Mouse (Mus musculus): Measurements from ENCODE around the gene Prtg. TPM values are rescaled to one million over a fixed set of nuclear protein-coding genes. Genes with fewer than 3 reads are reported as not detected.

Prtg gene
- polyA plus RNA-seq, 1 experiment from 2014 or later, result 0.52 TPM

DNA sequence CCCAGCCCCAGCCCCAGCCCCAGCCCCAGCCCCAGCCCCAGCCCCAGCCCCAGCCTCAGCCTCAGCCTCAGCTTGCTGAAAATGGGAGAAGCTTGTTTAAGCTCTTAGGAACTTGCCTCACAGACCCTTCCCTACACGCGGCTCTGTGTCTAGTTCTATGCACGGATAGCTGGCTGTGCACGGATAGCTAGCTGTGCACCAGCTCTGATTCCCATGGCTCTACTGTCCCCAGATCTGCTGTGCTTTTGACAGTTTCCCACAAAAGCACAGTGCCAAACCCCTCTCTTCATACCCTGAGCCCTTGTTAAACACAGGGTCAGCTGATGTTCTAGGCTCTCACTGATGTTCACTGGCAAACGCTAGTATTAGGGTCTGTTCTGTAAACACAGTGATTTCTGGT, 86.1 kb downstream of the Prtg start:
- 91% methylated on average over 5 of the region's 5 CpGs for WGBS
- no peaks in the 10 kb centered on the region for H3K9me3 ChIP-seq
- no peak overlapping the region for H3K4me2 ChIP-seq (replicated peaks)
- H3K36me3 ChIP-seq, result no peaks in the 10 kb centered on the region
- no peak overlapping the region for H3K9ac ChIP-seq
- no peaks in the 10 kb centered on the region for H3K27me3 ChIP-seq (replicated peaks)
- ATAC-seq, result no peak
- H3K4me3 ChIP-seq (replicated peaks), result no peak overlapping the region
- no peaks in the 10 kb centered on the region for H3K4me1 ChIP-seq (replicated peaks)
- no peak overlapping the region for H3K27ac ChIP-seq

DNA sequence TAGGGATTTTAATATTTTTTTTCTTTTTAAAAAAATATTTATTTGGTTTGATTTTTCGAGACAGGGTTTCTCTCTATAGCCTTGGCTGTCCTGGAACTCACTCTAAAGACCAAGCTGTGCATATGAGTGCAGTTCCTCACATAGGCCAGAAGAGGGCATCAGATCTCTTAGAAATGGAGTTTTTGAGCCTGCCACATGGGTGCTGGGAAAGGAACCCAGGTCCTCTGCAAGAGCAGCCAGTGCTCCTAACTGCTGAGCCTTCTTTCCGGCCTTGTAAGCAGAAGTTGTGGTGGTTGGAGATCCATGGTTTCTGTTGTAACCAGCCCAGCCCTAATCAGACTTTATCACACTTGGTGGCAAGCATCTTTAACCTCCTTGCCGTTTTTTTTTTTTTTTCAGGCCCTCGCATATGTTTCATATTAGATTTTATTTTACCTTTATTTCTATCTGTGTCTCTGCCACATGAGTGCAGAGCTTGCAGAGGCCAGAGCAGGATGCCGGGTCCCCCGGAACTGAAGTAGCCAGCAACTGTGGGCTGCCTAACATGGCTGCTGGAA, 88.2 kb downstream of the Prtg start:
- Histone ChIP-seq H3K36me3 (no peaks in the 10 kb centered on the region), H3K4me1 (replicated peaks) (no peaks in the 10 kb centered on the region), H3K27me3 (replicated peaks) (no peaks in the 10 kb centered on the region), H3K9me3 (no peaks in the 10 kb centered on the region), H3K27ac (no peak overlapping the region), H3K9ac (no peak overlapping the region), H3K4me2 (replicated peaks) (no peak overlapping the region), H3K4me3 (replicated peaks) (no peak overlapping the region)
- WGBS, result 94% methylated on average over 6 of the region's 6 CpGs
- no peak for ATAC-seq

DNA sequence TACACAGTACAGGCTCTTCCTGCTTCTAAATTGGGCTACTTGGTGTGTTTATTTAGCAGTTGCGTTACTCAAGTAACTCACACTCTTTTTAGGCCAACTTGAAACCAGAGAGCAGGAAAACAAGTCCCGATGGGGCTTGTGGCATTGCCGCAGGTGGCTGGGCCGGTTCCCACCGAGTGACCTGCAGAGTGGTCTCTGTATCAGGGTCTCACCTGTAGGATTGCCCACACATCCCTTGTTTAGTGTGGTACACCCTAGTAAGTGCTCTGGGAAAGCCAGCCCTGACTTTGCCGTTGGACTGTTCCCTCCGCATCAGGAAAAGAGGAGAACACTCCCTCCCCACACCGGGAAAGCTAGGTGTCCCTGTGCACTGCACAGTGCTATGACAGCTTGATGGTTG, 95.4 kb downstream of the Prtg start:
- Histone ChIP-seq H3K36me3 (no peaks in the 10 kb centered on the region), H3K9ac (no peak overlapping the region), H3K27me3 (replicated peaks) (no peaks in the 10 kb centered on the region), H3K4me3 (replicated peaks) (no peak overlapping the region), H3K27ac (no peak overlapping the region), H3K9me3 (no peaks in the 10 kb centered on the region), H3K4me2 (replicated peaks) (no peak overlapping the region), H3K4me1 (replicated peaks) (no peaks in the 10 kb centered on the region)
- 84% methylated on average over 8 of the region's 8 CpGs for WGBS
- ATAC-seq, result no peak

DNA sequence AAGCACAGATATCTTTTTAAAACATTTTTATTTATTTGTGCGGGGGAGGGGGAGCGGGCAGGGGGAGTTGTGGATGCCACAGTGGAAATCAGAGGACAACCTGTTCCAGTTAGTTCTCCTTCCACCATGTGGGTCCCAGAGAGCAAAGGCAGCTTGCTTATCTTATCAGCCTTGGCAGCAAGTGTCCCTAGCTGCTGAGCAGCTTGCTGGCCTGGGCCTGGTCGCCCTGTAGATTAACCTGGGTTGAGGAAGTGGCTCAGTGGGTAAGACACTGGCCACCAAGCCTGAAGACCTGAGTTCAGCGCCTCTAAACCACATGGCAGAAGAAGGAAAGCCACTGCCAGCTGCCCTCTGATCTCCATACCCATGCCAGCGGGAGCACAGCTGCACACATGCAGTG, 95.9 kb downstream of the Prtg start:
- H3K4me3 ChIP-seq (replicated peaks), result no peak overlapping the region
- WGBS, result 87% methylated on average over 5 of the region's 5 CpGs
- no peaks in the 10 kb centered on the region for H3K4me1 ChIP-seq (replicated peaks)
- ATAC-seq, result no peak
- no peak overlapping the region for H3K27ac ChIP-seq
- H3K9me3 ChIP-seq, result no peaks in the 10 kb centered on the region
- no peaks in the 10 kb centered on the region for H3K27me3 ChIP-seq (replicated peaks)
- no peak overlapping the region for H3K4me2 ChIP-seq (replicated peaks)
- H3K9ac ChIP-seq, result no peak overlapping the region
- H3K36me3 ChIP-seq, result no peaks in the 10 kb centered on the region

DNA sequence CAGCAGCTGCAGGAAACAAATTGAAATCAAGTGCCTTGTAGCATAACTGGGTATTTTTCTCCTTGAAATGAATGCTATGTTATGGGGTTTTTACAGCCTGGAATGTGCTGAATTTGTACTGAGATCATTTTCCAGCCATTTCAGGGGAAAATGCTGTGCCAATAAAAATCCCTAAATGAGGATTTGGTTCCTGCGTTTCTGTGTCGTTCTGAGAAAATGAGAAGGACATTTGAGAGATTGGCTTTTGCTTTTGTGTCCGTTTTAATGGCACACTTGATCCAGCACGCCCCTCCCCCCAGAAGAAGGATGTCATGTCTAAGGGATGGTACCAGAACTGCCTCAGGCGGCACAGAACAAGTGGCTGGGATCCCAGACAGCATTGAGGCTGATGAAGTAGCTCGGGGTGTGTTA, 100.0 kb downstream of the Prtg start:
- Histone ChIP-seq H3K4me3 (replicated peaks) (no peak overlapping the region), H3K4me2 (replicated peaks) (no peak overlapping the region), H3K4me1 (replicated peaks) (no peaks in the 10 kb centered on the region), H3K27ac (no peak overlapping the region), H3K9me3 (no peaks in the 10 kb centered on the region), H3K9ac (no peak overlapping the region), H3K36me3 (no peaks in the 10 kb centered on the region), H3K27me3 (replicated peaks) (no peaks in the 10 kb centered on the region)
- no peak for ATAC-seq
- WGBS, result 83% methylated on average over 6 of the region's 6 CpGs

DNA sequence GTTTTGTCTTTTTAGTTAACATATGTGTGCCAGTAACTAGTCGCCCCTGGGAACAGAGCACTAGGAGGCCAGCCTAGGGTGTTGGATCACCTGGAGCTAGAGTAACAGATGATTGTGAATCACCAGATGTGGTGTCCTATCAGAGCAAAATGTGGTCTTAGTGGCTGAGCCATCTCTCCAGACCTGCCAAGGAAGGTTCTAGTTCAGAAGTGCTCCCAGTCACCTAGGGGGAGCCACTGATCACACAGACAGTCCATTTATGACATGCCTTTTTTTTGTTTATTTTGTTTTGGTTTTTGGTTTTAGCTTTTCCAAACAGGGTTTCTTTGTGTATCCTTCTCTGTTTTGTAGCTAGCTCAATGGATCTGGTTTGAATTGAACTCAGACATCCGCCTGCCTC, 104.7 kb downstream of the Prtg start:
- Histone ChIP-seq H3K36me3 (no peaks in the 10 kb centered on the region), H3K4me3 (replicated peaks) (no peak overlapping the region), H3K9me3 (no peaks in the 10 kb centered on the region), H3K27me3 (replicated peaks) (no peaks in the 10 kb centered on the region), H3K27ac (no peak overlapping the region), H3K9ac (no peak overlapping the region), H3K4me1 (replicated peaks) (no peaks in the 10 kb centered on the region), H3K4me2 (replicated peaks) (no peak overlapping the region)
- ATAC-seq, result no peak
- 88% methylated on average over 2 of the region's 2 CpGs for WGBS

DNA sequence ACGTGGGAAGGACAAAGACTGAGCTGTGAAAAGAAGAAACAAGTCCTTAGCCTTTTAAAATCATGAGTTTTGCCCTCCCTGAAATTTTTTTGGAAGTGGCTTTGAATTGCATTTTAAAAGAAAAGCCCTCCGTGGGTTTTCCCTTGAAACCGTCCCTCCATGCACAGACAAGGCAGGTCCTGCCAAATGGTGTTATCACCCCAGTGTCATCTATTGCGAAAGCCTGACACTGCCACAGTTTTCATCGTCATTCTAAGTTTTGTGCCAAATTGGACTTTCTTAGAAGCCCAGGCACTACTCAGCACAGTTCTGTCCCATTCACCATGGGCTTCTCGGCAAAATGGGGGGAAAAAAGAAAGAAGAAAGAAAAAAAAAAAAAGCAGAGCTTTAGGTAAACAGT, 106.9 kb downstream of the Prtg start:
- 57% methylated on average over 6 of the region's 6 CpGs for WGBS
- H3K4me2 ChIP-seq (replicated peaks), result no peak overlapping the region
- H3K27ac ChIP-seq, result no peak overlapping the region
- no peaks in the 10 kb centered on the region for H3K36me3 ChIP-seq
- no peak overlapping the region for H3K9ac ChIP-seq
- H3K4me3 ChIP-seq (replicated peaks), result no peak overlapping the region
- no peaks in the 10 kb centered on the region for H3K27me3 ChIP-seq (replicated peaks)
- no peaks in the 10 kb centered on the region for H3K4me1 ChIP-seq (replicated peaks)
- no peak for ATAC-seq
- no peaks in the 10 kb centered on the region for H3K9me3 ChIP-seq

DNA sequence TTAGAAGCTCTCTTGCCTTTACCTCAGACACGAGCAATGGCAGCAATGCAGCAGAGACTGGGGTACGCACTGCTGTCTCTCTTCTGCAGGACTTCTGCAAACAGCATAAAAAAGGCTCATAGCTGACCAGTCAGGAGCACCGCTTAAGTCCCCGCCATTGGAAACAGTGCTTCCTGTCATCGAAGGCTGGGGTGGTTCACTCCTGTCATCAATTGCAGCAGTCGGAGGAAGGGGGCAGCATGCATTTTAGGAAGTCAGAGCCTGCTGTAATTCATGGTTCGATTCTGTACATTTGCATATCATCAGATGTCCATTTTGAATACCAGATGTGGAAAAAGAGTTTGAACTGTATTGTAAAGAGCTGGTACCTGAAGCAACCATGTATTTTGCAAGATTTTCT, 109.1 kb downstream of the Prtg start:
- H3K9ac ChIP-seq, result no peak overlapping the region
- WGBS, result 71% methylated on average over 7 of the region's 7 CpGs
- H3K9me3 ChIP-seq, result no peaks in the 10 kb centered on the region
- no peak overlapping the region for H3K4me2 ChIP-seq (replicated peaks)
- H3K27me3 ChIP-seq (replicated peaks), result no peaks in the 10 kb centered on the region
- no peaks in the 10 kb centered on the region for H3K36me3 ChIP-seq
- no peak for ATAC-seq
- no peak overlapping the region for H3K4me3 ChIP-seq (replicated peaks)
- H3K4me1 ChIP-seq (replicated peaks), result no peaks in the 10 kb centered on the region
- H3K27ac ChIP-seq, result no peak overlapping the region

DNA sequence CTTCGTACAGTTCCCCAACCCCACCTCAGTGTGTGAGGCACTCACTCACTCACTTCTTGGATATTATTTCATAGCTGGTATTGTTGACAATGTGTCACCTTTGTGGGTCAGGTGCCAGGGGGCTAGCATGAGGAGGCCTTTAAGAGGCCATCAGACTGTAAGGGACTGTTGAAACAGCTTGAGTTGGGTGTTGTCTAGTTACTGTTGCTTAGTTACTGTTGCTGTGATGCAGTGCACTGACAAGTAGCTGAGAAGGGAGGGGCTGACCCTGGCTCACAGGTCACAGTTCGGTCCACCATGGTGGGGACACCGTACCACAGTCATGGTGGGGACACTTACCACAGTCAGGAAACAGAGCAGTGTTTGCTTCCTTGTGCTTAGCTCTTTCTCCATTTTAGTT, 116.4 kb downstream of the Prtg start:
- Histone ChIP-seq H3K9me3 (no peaks in the 10 kb centered on the region), H3K9ac (no peak overlapping the region), H3K27me3 (replicated peaks) (peaks cover 5% of the 10 kb centered on the region; the same call in 1 of the 2 replicates), H3K4me2 (replicated peaks) (no peak overlapping the region), H3K4me3 (replicated peaks) (no peak overlapping the region), H3K27ac (no peak overlapping the region), H3K36me3 (no peaks in the 10 kb centered on the region), H3K4me1 (replicated peaks) (peaks cover 7% of the 10 kb centered on the region; the same call in 1 of the 2 replicates)
- WGBS, result 87% methylated on average over 3 of the region's 3 CpGs
- ATAC-seq, result no peak

DNA sequence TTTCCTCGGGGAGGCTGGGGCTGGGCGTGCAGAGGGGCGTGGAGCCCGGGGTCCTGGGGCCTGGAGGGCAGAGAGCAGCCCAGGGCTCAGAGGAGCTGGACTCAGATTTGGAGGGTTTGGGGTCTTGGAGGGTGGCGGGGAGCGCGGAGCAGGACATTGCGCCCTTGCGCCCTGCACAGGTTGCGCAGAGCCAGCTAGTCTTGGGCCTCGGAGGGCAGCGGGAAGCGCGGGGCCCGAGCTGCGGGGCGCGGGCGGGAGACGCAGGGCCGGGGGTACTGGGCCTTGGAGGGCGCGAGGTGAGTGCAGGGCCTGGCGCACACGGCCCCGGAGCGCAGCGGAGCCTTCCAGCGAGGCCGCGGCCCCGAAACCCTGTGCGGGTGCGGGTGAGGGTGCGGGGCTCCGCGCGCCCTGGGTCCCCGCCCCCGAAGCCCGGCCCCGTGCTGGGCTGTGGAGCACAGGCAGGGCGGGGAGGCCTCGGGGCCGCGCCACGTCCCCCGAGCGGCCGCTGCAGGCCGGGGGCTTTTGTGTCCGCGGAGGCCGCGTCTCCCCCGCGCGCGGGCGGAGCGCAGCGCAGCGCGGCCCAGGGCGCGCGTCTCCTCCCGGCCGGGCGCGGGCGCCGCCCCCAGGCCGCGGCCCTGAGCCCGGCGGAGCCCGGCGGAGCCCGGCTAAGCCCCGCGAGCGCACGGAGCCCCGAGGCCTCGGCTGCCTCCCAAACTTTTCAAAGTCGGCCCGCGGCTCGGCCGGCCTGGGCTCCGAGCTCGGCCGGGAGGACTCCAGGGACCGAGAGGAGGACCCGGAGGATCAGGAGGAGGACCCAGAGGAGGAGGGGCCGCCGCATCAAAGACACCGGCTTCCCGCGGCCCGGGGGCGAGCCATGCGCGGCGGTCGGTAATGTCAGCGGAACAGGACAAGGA, 118.6 kb downstream of the Prtg start, which contains the start of gene Pygo1:
Gene Pygo1 (plus strand): TSS at position 625 of the 914 bp plus-strand sequence.
- WGBS, result under 1% methylated on average over 76 of the region's 108 CpGs
- peaks cover 7% of the 10 kb centered on the region; the same call in 1 of the 2 replicates for H3K4me1 ChIP-seq (replicated peaks)
- H3K36me3 ChIP-seq, result no peaks in the 10 kb centered on the region
- no peaks in the 10 kb centered on the region for H3K9me3 ChIP-seq
- H3K9ac ChIP-seq, result peak within 1 kb of the TSS; percentile 88
- H3K27ac ChIP-seq, result peak within 1 kb of the TSS; percentile 89
- peak within 1 kb of the TSS; percentile 79 for H3K4me3 ChIP-seq (replicated peaks)
- ATAC-seq, result peak; percentile 94
- peak within 1 kb of the TSS; percentile 94 for H3K4me2 ChIP-seq (replicated peaks)
- peaks cover 5% of the 10 kb centered on the region; the same call in 1 of the 2 replicates for H3K27me3 ChIP-seq (replicated peaks)

DNA sequence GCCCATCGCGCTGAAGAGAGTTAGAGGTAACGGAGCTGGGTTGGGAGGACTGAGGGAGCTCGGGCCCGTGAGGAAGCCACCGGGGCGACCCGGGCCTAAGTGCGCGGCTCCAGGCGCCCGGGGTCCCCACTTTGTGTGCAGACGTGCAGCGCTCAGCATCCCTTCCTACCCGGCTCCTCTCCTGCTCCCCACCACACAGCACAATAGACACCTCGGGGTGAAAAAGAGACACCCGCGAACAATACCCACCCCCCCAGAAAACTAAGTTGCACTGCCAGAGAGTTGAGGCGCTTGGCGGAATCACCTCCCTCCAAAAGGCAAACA, 119.2 kb downstream of the Prtg start:
- H3K4me3 ChIP-seq (replicated peaks), result peak overlapping the region; percentile 79
- no peak; the same call in 1 of the 2 replicates for ATAC-seq
- peaks cover 7% of the 10 kb centered on the region; the same call in 1 of the 2 replicates for H3K4me1 ChIP-seq (replicated peaks)
- no peaks in the 10 kb centered on the region for H3K9me3 ChIP-seq
- no peaks in the 10 kb centered on the region for H3K36me3 ChIP-seq
- peak overlapping the region; percentile 94 for H3K4me2 ChIP-seq (replicated peaks)
- 2% methylated on average over 20 of the region's 20 CpGs for WGBS
- H3K27ac ChIP-seq, result peak overlapping the region; percentile 89
- H3K27me3 ChIP-seq (replicated peaks), result peaks cover 5% of the 10 kb centered on the region; the same call in 1 of the 2 replicates
- H3K9ac ChIP-seq, result peak overlapping the region; percentile 88

DNA sequence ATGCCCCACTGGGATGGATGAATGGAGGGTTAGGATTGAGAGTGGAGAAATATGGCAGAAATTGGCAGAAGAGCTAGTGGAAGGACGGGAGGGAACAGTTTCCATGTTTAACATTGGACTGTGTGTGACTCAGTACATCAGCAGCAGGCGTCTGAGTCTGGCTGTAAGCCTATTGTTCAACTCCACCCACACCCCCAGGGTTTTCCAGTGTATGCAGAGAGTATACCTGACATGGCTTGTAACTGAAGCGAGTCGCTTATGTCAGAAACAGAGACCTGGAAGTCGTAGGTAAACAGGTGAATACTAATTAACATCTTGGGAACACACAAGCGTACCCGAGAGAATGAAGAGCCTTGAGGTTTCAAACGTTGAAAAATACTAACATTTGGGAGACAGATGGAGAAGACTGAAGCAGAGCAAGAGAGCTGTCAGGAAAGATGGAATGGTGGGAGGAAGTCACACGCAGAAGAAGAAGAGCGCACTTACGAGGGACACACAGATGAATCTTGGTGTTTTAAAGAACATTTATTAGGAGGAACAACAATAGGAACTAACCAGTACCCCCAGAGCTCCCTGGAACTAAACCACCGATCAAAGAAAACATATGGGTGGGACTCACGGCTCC, 124.6 kb downstream of the Prtg start:
- Histone ChIP-seq H3K9ac (no peak overlapping the region), H3K4me1 (replicated peaks) (0 out of 2 replicates have a peak, but pooled peaks cover 3% of the 10 kb centered on the region), H3K27me3 (replicated peaks) (no peaks in the 10 kb centered on the region), H3K4me2 (replicated peaks) (no peak overlapping the region), H3K4me3 (replicated peaks) (no peak overlapping the region), H3K36me3 (no peaks in the 10 kb centered on the region), H3K27ac (no peak overlapping the region), H3K9me3 (no peaks in the 10 kb centered on the region)
- WGBS, result 79% methylated on average over 13 of the region's 13 CpGs
- no peak for ATAC-seq

All from intestine, embryonic 15.5 days (tissue).